Mouse (Mus musculus) NIH3T3 (cell line): ENCODE results near the gene Acap2.

Experiments used
- DNase-seq: peaks from one replicate; pipeline ENCODE4 v3.0.0-alpha.2; 2012; ENCODE audit warnings: low read depth

Gene Acap2

GRCm38 (mm10) chr16:31080573-31081051 lies 120.4 kb downstream of the Acap2 start:
- peak; percentile 84 for DNase-seq

GRCm38 (mm10) chr16:31077396-31077795 lies 123.6 kb downstream of the Acap2 start:
- DNase-seq: no peak

- DNase-seq: peak; percentile 69
These were observed 124.6 kb downstream of the Acap2 start for GRCm38 (mm10) chr16:31076436-31076835.

GRCm38 (mm10) chr16:31074324-31074908 lies 126.6 kb downstream of the Acap2 start:
- no peak for DNase-seq

- DNase-seq: no peak
These were observed 129.3 kb downstream of the Acap2 start for GRCm38 (mm10) chr16:31071731-31072130.

GRCm38 (mm10) chr16:31070358-31071133 lies 130.5 kb downstream of the Acap2 start:
- DNase-seq: peak; percentile 90

GRCm38 (mm10) chr16:31069211-31070166 lies 131.6 kb downstream of the Acap2 start:
- no peak for DNase-seq

GRCm38 (mm10) chr16:31068280-31068679 lies 132.8 kb downstream of the Acap2 start:
- no peak for DNase-seq

- DNase-seq: no peak
These were observed 134.5 kb downstream of the Acap2 start for GRCm38 (mm10) chr16:31066344-31067098.

GRCm38 (mm10) chr16:31064782-31065181 lies 136.3 kb downstream of the Acap2 start:
- no peak for DNase-seq

GRCm38 (mm10) chr16:31062918-31063317 lies 138.1 kb downstream of the Acap2 start:
- DNase-seq: no peak

- DNase-seq: no peak
These were observed 139.7 kb downstream of the Acap2 start for GRCm38 (mm10) chr16:31061246-31061880.

- DNase-seq: no peak
These were observed 140.3 kb downstream of the Acap2 start for GRCm38 (mm10) chr16:31060714-31061113.

- no peak for DNase-seq
These were observed 140.8 kb downstream of the Acap2 start for GRCm38 (mm10) chr16:31060226-31060625.

- DNase-seq: no peak
These were observed 141.3 kb downstream of the Acap2 start for GRCm38 (mm10) chr16:31059730-31060129.

GRCm38 (mm10) chr16:31052812-31053211 lies 148.2 kb downstream of the Acap2 start:
- DNase-seq: no peak

GRCm38 (mm10) chr16:31052177-31052726 lies 148.8 kb downstream of the Acap2 start:
- DNase-seq: no peak

GRCm38 (mm10) chr16:31050701-31051100 lies 150.3 kb downstream of the Acap2 start:
- DNase-seq: no peak

GRCm38 (mm10) chr16:31048194-31048593 lies 152.9 kb downstream of the Acap2 start:
- no peak for DNase-seq

- DNase-seq: no peak
These were observed 153.7 kb downstream of the Acap2 start for GRCm38 (mm10) chr16:31047186-31047898.
